Mouse (Mus musculus) natural killer cell, adult 2 months (primary cell): ENCODE results near the gene Wdhd1.
A peak's percentile ranks its signal among the peaks of the same experiment; 100 is the strongest.

ENCODE experiments used
- DNase-seq, 2 experiments: peaks; one replicate each; pipeline ENCODE4 v3.0.0; 2022; ENCODE audit warnings: low spot score in 2 of 2

Gene Wdhd1

DNA sequence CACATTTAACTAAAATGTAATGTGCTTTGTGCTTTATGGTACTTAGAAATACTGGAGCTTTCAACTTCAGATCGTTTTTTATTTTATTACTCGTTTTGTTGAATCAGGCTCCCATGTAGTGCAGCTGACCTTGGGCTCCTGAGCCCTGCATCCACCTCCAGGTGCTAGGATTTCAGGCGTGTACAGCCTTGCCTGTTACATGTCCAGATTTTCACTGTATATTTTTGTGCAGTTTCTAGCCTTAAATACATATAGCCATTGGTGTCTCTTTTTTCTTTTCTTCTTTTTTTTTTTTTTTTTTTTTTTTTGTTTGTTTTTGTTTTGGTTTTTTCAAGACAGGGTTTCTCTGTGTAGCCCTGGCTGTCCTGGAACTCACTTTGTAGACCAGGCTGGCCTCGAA, 4.9 kb upstream of the Wdhd1 start:
- no peak for DNase-seq

DNA sequence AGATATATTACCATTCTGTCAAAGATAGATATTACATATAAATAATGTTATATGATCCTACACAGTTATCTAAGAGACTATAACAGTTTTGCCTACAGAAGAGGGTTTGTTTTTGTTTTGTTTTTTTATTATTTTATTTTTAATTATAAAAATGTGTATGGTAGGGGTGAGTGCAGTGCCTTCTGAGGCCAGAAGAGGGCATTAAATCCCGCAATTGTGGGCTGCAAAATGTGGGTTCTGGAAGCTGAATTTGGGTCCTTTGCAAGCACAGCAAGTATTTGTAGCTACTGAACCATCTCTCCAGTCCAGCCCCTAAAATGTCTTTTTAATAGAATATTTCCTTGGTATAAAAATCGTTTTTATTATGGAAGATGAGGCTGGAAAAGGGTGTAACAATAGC, 2.4 kb upstream of the Wdhd1 start:
- no peak for DNase-seq

DNA sequence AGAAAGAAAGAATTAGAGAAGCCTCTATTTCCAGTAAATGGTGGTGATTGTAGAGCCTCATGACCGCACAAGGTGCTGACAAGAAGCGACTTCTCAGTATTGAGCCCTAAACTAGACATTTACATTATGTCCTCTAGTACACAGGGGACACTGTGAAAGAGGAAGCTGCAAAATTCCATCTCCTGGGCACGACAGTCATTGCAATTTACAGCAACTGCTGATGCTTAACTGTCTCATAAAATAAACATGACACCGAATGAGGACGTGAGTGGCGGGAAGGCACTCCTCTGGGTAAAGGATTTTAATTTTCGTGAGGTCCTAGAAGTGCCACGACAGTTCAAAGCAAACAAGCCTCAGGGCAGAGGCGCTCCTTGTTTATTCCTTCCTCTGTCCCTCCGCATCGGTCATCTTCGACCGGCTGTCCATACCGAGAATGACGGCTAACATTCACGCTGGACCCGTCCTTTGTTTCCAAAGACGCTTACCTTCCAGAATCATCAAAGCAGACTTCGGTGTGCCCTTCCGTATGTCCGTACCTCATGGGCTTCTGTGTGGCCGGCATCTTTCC, 537 bp downstream of the Wdhd1 start:
- DNase-seq: peak in 1 of 2 experiments; percentile 44

DNA sequence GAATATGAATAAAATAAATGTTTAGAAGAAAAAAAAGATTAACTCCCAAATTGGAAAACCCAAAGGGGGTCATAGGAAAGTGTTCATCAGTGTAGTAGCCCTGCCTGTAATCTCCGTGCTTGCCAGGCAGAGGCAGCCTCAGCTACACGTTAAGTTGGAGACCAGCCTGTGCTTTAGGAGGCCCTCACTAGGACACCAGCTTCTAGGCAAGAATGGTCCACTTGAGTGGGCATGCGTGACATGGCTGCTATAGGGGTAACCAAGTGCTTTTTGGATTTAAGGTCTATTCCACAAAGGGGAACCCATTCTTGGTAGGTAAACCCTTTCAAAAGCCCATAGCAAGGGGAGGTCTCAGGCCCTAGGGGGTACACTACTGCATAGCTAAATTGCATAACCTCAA, 1.2 kb downstream of the Wdhd1 start:
- no peak for DNase-seq

DNA sequence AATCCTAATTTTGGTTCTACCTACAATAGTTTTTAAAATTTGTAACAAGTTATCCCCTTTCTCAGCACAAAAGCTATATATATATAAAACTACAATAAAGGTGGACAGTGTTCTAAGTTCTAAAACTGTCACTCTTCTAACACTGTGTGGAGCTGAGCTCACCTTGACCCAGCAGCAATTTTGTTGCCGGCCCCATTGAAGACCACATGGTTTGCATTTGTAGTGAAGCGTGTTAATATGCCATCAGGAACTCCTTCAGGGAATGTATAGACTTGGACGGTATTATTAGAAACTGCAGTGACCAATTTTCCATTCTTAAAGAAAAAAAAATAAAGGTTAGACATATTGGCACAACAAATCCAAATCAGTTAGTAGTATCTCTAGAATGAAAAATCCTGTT, 2.9 kb downstream of the Wdhd1 start:
- DNase-seq: no peak

DNA sequence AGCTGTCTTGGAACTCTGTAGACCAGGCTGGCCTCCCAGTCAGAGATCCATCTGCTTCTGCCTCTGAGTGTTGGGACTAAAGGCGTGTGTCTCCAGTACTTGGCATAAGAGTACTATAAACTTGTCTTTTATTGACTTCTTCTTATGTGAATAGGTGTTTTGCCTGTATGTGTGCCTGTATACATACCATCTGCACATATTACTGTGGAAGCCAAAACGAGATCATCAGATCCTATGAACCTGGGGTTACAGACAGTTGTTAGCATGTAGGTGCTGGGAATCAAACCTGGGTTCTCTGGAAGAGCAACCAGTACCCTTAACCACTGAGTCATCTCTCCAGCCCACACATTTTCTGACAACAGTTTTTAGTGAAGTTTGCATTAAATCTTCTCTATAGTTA, 7.0 kb downstream of the Wdhd1 start:
- DNase-seq: no peak

DNA sequence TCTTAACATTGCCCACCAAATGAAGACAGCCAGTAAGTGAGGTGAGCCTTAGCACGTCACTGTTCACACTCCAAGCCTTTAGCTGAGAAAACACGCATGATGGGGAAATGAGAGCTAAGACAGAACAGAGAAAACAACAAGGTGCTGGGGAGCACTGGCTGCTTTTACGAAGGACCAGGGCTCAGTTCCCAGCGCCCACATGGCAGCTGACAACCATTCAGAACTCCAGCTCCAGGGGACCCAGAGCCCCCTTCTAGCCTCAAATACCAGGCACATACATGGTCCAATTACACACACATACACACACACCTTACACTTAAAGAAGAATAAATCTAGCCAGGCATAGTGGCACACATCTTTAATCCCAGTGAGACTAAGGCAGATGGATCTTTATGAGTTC, 7.6 kb downstream of the Wdhd1 start:
- no peak for DNase-seq

DNA sequence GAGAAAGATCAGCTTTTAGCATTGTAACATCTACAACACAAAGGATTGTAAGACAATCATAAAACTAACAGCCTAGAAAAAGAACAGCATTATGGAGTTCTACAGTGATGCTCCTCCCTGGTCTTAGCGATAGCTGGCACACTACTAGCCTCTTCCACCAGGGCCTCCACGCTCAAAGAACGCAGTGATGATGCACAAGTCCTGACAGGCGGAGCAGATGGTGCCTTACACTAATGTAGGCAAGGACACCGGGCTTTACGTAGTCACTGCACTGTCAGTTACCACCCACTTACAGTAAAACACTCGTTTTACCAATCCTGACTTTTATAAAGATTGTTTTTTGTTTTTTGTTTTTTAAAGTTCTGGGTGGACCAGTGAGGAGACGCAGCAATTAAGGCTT, 10.8 kb downstream of the Wdhd1 start:
- no peak for DNase-seq

DNA sequence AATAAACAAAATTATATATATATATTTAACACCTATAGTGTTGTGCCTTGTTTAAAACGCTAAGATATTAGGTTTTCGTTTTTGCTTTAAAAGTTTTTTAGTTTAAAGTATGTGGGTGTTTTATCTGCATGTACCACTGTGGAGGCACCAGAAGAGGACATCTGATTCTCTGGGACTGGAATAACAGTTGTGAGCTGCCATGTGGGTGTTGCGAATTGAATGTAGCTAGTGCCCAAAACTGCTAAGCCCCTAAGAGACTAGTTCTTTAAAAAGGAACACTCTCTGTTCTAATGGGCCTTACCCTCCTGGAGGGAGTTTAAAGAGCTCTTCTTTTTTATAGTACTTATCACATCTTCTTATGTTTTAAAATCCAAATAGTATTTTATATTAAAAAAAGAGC, 11.8 kb downstream of the Wdhd1 start:
- no peak for DNase-seq

DNA sequence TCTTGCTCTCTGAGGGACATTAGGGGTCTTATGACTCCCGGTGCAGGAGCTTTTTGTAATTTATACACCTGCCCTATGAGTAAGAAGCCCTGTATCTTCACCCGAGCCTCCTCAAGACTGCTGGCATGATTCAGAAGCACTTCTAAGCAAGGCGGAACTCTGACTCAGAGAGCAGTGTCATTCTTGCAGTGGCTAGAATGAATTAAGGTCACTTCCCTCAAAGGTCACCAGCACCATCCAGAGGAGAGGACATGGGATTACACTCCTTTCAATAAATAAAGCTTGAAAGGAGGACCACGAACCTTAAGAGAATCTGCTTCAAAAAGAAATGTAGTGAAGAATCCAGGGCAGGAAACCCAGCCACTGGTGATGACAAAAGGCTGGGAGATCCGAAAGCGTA, 26.8 kb downstream of the Wdhd1 start:
- no peak for DNase-seq

DNA sequence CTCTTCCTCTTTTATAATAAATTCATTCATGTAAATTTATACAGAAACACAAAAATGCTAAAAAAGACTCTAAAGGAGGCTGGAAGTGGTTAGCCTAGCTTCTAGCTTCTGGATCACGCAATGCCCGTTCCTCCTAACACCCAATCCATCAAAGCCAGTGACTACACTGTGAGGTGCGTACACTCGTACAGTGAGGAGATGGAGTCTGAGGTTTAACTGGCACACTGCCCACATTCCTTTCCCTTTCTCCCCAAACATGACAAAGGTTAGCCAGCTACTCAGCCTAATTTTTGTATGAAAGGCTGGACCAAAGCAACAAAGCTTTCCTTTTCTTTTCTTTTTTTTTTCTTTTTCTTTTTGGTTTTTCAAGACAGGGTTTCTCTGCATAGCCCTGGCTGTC, 33.9 kb downstream of the Wdhd1 start:
- no peak for DNase-seq

DNA sequence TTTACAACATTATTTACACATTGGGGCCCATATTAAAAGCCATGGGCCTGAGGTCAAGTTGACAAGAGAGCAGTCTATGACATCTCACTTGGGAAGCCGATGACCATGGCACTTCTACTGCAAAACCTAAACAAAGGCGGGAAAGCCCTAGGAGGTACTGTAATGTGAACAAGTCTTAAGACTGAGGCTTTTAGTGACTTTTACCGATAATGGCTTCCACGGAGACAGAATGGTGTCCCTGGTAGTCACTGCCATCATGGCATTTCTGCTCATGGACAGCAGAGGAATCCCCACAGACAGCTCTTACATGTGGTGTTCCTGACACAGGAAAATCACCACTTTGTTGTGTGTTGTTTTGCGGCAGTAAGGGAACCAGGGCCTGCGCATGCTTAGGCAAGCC, 35.6 kb downstream of the Wdhd1 start:
- DNase-seq: no peak

DNA sequence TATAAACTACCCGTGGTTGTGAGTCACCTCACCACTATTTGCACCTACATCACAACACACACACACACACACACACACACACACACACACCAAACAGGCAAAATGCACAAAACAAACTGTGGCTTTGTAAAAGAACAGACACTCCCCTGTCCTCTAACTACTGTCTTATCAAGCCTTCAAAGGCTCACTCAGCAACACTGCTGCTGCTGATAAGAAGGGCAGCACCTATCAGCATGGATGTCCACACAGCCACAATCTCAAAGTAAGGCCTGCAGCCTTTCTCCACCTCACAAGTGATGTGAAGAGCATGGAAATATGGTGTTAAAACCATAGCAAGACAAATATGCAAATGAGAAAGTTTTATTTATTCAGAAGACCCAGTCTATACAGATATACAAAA, 36.1 kb downstream of the Wdhd1 start:
- DNase-seq: no peak

DNA sequence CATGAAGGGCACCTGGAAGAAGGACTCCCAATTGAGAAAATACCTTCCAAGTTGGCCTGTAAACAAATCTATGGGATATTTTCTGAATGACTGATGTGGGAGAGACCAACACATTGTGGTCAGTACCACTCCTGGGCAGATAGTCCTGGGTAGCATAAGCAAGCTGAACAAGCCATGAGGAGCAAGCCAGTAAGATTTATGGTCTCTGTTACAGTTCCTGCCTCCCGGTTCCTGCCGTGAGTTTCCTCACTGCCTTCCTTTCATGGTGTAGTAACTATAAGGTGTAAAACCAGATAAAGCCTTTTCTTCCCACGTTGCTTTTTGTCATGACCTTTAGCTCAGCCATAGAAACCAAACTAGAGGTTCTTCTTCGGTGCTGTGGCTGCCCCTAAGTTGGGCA, 39.4 kb downstream of the Wdhd1 start:
- DNase-seq: no peak

DNA sequence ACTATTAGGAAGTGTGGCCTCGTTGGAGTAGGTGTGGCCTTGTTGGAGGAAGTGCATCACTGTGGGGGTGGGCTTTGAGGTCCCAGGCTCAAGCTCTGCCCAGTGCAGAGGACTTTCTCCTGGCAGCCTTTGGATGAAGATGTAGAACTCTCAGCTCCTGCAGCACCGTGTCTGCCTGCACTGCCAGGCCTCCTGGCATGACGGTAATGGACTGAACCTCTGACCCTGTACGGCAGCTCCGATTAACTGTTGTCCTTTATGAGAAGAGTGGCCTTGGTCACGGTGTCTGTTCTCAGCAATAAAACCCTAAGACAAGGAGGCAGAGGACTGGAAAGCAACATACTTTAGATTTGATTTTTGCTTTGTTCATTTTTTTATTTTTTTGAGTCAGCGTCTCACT, 40.2 kb downstream of the Wdhd1 start:
- DNase-seq: no peak

DNA sequence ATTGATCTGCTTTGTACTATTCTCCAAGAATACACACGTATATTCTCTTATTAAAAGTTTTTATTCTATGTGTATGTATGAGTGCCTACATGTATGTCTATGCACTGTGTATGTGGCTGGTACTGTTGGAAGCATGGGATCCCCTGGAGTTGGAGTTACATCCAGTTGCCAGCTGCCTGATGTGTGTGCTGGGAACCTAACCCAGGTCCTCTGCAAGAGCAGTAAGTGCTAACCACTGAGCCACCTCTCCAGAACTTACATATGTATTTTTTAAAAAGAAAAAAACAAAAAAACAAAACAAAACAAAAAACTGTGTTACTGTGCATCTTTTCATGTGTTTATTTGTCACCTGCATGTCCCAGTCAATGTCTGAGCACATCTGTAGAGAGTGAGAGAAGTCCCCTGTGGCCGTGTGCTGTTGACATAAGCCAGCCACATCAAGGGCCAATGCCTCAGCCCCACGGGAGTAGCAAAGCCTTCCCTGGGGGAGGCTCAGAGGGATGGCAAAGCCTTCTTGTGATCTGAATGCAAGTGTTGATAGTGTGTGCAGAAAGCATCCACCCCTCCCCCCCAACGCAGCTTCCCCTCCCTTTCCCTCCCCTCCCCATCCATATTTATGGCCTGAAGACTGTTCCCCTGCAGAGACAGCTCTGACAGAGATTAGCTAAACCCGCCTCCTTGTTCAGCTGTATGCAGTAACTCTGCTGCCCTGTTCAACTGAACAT, 42.0 kb downstream of the Wdhd1 start:
- DNase-seq: no peak

DNA sequence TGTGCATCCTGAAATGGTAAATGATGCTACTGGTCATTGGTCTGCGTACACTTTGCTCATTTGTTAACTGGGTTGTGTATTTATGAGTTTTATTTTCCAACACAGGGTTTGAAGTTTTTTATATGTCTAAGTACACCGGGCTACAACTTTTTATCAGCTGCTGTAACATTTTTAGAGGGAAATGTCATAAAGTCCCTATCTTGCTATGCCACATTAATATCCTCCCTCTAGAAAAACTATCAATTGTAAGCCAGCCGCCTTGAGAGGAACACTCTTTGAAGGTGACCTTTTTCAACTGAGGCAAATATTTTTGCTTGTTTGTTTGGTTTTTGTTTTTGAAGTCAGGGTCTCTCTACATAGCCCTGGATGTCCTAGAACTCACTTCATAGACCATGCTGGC, 42.6 kb downstream of the Wdhd1 start:
- no peak for DNase-seq

DNA sequence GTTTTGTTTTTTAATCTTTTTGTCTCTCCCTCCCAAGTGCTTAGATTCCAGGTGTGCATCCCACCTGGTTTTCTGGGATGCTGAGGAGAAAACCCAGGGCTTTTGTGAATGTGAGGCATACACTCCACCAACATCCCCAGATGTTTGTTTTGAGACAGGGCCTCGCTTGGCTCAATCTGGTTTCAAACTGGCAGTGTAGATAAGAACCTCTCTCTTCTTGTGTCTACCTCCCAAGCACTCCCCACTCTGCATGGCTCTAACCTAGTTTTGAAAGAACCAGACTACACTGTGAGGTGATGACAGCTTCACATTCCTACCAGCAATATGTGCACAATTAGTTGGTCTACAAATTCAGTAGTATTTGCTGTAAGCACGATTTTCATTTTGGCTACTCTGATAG, 43.1 kb downstream of the Wdhd1 start:
- no peak for DNase-seq

DNA sequence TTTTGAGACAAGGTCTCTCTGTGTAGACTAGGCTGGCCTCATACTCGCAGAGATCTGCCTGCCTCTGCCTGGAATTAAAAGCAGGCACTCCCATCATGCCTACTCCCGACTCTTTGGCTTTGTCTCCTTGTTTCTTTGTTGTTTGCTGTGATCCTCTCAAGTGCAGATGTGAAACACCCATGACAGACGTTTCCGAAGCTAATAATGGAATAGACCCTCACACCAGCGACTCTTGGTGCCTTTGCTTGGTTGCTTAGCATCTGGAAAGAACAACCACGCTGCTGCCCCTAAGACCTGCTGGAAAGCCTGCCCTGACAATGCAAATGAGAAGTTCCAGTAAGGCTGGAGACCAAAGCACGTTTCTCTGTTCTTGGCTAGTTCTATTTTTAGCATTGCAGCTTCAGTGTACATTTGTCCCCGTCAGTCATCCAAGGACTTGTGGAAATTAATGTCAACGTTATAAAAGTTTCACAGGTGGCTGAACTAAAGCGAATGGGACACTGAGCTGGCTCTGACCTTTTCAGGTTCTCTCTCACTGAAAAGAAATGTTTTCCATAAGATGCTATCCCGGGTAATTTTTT, 46.8 kb downstream of the Wdhd1 start:
- no peak for DNase-seq

DNA sequence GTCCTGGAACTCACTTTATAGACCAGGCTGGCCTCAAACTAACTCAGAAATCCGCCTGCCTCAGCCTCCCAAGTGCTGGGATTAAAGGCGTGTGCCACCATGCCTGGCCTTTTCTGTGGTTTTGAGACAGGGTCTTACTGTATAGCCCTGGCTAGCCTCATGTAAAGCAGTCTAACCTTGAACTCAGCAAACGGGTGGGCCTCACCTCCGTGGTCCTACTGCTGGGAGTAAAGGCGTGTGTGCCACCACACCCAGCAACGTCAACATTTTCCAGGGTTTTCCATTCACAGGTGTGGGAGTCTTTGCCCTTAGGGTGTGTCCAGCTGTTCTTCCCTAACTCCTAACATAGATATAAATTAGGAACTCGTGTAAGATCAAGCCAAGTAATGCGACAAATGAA, 50.7 kb downstream of the Wdhd1 start:
- DNase-seq: no peak

DNA sequence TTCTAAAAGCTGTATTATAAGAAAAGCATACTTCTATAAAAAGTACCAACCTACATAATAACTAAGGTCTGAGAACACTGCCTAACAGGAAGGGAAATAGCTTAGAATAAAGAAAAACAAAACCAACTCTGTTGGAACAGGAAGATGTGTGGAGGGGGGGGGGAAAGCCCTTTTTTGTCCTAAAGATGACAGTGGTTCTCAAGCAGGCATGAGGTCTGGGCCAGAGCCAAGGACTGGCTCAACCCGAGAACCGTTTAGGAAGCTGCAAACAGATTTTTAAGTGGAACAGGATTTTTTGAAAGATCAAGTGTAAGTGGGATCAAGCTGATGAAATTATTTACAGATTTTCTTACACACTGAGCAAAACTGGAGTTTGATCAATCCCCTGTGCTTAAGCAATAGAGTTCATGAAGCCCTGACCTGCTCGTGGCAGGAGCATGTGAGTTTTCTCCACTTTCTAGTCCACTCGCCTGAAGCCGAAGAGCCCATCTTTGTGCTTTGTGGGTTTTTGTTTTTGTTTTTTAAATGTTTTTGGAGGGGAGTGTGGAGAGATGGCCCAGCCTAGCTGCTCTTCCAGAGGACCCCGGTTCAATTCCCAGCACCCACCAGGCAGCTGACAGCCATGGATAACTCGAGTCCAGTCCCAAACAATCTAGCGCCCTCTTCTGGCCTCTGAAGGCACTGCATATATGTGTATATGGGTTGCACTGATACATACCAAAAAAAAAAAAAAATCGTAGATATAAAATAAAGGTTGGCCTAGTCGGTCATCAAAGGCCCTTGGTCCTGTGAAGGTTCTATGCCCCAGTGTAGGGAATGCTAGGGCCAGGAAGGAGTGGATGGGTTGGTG, 52.0 kb downstream of the Wdhd1 start:
- DNase-seq: peak in 1 of 2 experiments; percentile 15

DNA sequence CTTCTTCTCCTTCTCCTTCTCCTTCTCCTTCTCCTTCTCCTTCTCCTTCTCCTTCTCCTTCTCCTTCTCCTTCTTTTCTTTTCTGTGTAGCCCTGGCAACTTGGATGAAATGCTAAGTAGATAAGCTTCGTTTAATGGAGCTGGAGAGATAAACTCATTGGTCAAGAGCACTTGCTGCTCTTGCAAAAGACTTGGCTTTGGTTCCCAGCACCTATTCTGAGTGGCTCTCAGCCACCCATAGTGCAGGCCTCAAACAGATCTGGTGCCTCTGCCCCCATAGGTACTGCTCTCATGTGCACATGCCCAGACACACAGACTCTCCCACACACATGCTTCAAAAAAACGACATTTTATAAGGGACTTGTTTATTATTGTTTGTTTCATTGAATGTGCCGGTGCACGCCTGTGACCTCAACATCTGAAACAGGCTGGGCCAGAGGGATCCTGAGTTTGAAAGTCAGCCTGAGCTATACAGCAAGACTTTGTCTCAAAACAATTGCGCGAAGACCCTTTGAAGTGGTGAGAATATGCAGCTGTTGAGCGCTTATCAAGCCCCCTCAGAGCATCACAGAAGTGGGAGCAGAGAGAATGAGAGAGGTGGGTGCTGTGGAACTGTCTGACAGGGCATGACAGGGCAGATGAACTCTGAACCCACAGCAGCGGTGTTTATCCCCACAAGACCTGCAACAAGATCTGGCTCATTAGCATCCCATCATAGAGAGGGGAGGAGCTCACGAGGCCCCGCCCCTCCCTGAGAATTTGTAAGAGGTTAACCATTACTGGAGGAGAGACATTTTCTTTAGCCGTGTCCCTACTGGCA, 53.8 kb downstream of the Wdhd1 start:
- no peak for DNase-seq
